Mouse (Mus musculus) forebrain, embryonic 10.5 days (tissue): ENCODE measurements at regions not wholly inside any gene's neighbourhood (a gene's known extent, or its start where the extent isn't known, plus 50 kb on each side); places are given as distances from the start of the nearest gene placed in this dataset.

Source experiments
- DNase-seq: peaks from one replicate; pipeline ENCODE4 v3.0.0-alpha.2; 2017; ENCODE audit warnings: low spot score; ENCODE audit errors: extremely low spot score
- H3K27ac ChIP-seq: fragments of 300-500 bp; sonication (generic); 2 replicates; pipeline ENCODE4 v1.5.1; 2016; ENCODE audit warnings: mild to moderate bottlenecking
- H3K27me3 ChIP-seq: fragments of 300-500 bp; sonication (generic); 2 replicates; pipeline ENCODE4 v1.6.1; 2016; ENCODE audit warnings: mild to moderate bottlenecking; ENCODE audit not compliant: poor library complexity, severe bottlenecking
- H3K36me3 ChIP-seq: fragments of 300-500 bp; sonication (generic); replicated peaks from 2 replicates; pipeline ENCODE4 v1.6.1; 2016; ENCODE audit warnings: mild to moderate bottlenecking, moderate library complexity
- H3K4me1 ChIP-seq: fragments of 300-500 bp; sonication (generic); 2 replicates; pipeline ENCODE4 v1.6.1; 2016
- H3K4me3 ChIP-seq: fragments of 300-500 bp; sonication (generic); 2 replicates; pipeline ENCODE4 v1.5.1; 2016; ENCODE audit warnings: mild to moderate bottlenecking, moderate library complexity
- H3K9me3 ChIP-seq: fragments of 300-500 bp; sonication (generic); 2 replicates; pipeline ENCODE4 v1.6.1; 2016; ENCODE audit warnings: mild to moderate bottlenecking, moderate library complexity
- WGBS: fragments of 180-500 bp; shearing (Covaris S2); methylation state at CpG from one replicate; pipeline ENCODE4 v1.1.7; 2016; 5-methylcytosine and 5-hydroxymethylcytosine counted together

GRCm38 (mm10) chr16:39298856-39299255 lies 406.4 kb downstream of the Igsf11 start:
- Histone ChIP-seq H3K27me3 (no peaks in the 10 kb centered on the region), H3K36me3 (no peaks in the 10 kb centered on the region), H3K9me3 (no peaks in the 10 kb centered on the region), H3K4me1 (peaks cover 14% of the 10 kb centered on the region), H3K4me3 (no peak overlapping the region), H3K27ac (no peak overlapping the region)
- DNase-seq, result no peak
- WGBS, result 92% methylated on average over 3 of the region's 3 CpGs

DNA sequence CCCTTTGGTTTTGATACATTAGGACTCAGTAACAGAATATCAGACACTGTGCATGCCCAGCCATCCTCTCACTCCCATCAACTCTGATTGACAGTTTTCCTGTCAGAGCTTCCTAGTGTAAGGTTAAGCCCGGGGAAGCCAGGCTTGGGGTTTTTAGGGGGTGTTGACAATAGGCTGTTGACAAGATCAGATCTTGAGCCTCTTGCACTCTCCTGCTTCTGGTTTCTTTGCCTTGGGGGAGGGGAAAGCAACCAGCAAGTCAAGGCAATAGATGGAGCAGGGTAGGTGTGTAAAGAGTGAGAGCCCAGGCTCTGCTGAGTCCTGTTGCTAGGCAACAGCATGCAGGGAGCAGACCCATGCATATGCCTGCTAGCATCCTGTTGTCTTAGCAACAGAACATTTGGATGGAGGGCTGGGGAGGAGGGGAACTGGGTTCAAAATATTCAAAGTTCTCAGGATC lies 410.5 kb downstream of the Igsf11 start:
- no peak overlapping the region for H3K27ac ChIP-seq
- H3K27me3 ChIP-seq, result no peaks in the 10 kb centered on the region
- 33% methylated on average over 1 of the region's 1 CpGs for WGBS
- DNase-seq, result peak; percentile 33
- H3K36me3 ChIP-seq, result no peaks in the 10 kb centered on the region
- H3K4me3 ChIP-seq, result no peak overlapping the region
- no peaks in the 10 kb centered on the region for H3K9me3 ChIP-seq
- peaks cover 14% of the 10 kb centered on the region for H3K4me1 ChIP-seq

DNA sequence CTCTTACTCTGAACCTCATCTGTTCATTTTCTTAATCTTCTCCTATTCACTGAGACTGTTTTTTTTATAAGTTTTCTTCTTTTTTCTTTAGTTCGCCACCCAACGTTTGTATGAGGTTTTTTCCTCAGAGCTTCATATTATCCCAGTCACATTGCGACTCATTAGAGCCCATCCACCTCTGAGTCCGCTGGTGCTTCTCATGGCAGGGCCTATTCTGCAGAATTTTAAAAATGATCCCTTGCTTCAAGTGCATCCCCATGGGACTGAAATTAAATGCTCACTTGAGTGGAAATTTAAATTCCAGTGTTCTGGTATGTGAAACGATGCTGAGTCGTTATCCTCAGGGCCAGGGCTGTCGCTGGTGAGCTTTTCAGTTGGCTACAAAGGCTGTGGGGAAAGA lies 410.9 kb downstream of the Igsf11 start:
- Histone ChIP-seq H3K36me3 (no peaks in the 10 kb centered on the region), H3K9me3 (no peaks in the 10 kb centered on the region), H3K4me1 (peaks cover 14% of the 10 kb centered on the region), H3K4me3 (no peak overlapping the region), H3K27ac (no peak overlapping the region), H3K27me3 (no peaks in the 10 kb centered on the region)
- WGBS, result 58% methylated on average over 7 of the region's 7 CpGs
- no peak for DNase-seq

GRCm38 (mm10) chr16:39307951-39308350 lies 415.5 kb downstream of the Igsf11 start:
- Histone ChIP-seq H3K9me3 (no peaks in the 10 kb centered on the region), H3K36me3 (no peaks in the 10 kb centered on the region), H3K4me3 (no peak overlapping the region), H3K27me3 (no peaks in the 10 kb centered on the region), H3K27ac (no peak overlapping the region), H3K4me1 (peaks cover 11% of the 10 kb centered on the region)
- no peak for DNase-seq
- 84% methylated on average over 5 of the region's 5 CpGs for WGBS

DNA sequence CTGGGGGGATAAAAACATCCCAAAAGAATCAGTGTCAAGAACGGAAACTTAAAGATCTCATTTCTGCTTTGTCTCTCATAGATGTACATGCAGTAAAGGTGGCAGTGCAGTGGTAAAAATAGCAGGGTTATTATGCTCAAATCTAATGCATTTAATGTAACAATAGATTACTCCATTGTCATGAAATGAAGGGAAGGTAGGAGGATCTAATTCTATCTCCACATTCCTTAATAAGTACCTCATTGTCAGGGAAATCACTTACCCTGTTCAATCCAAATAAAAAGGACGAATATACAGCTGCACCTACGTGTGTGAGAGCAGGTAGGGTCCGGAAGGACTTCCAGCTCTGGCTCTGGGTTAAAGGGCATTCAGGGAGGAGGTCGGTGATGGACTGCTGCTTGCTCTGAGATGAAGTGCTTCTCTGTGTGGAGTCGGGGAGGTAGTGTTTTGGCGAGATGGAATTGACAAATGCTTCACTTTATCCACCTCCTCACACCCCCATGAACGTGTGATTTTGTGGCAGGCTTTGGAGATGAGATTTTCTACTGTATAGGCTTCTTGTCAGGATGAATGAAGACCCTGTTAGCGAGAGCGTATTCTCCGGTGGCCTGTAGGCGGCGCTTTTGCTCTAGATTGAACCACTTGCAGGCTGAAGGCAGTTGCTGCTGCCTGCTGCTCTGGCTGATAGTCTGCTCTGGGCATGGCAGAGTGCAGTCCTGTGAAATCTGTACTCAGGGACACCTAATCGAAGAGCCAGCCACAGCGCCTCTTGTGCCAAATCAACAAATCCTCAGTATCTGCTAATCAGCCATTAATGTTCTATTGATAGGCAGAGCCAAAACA lies 424.5 kb downstream of the Igsf11 start:
- no peaks in the 10 kb centered on the region for H3K4me1 ChIP-seq
- 28% methylated on average over 15 of the region's 15 CpGs for WGBS
- DNase-seq, result peak; percentile 75
- no peaks in the 10 kb centered on the region for H3K9me3 ChIP-seq
- no peak overlapping the region for H3K27ac ChIP-seq
- H3K4me3 ChIP-seq, result no peak overlapping the region
- H3K27me3 ChIP-seq, result no peaks in the 10 kb centered on the region
- H3K36me3 ChIP-seq, result no peaks in the 10 kb centered on the region

GRCm38 (mm10) chr16:39325627-39326026 lies 433.2 kb downstream of the Igsf11 start:
- 94% methylated on average over 2 of the region's 2 CpGs for WGBS
- H3K27ac ChIP-seq, result no peak overlapping the region
- DNase-seq, result no peak
- H3K27me3 ChIP-seq, result no peaks in the 10 kb centered on the region
- H3K9me3 ChIP-seq, result no peaks in the 10 kb centered on the region
- no peaks in the 10 kb centered on the region for H3K36me3 ChIP-seq
- no peak overlapping the region for H3K4me3 ChIP-seq
- no peaks in the 10 kb centered on the region for H3K4me1 ChIP-seq

DNA sequence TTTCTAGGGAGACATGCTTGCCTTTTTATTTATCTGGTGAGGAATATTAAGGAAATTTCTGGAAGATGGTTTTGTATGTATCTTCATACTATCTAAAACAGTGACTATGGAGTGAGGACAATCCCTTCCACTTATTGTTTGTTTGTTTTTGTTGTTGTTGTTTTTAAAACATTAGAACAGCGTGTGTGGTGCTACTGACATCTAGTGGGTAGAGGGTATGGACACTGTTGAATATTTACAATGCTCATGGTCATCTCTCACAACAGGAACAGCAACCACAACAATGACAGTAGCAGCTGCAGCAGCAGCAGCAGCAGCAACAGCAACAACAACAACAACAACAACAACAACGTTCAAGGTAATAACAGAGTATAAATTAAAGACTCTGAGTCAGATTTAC lies 471.2 kb downstream of the Igsf11 start:
- DNase-seq, result no peak

GRCm38 (mm10) chr16:39368276-39368675 lies 475.8 kb downstream of the Igsf11 start:
- Histone ChIP-seq H3K27ac (no peak overlapping the region), H3K27me3 (no peaks in the 10 kb centered on the region), H3K9me3 (no peaks in the 10 kb centered on the region), H3K36me3 (no peaks in the 10 kb centered on the region), H3K4me3 (no peak overlapping the region), H3K4me1 (no peaks in the 10 kb centered on the region)
- DNase-seq, result no peak
- 90% methylated on average over 2 of the region's 2 CpGs for WGBS

More for the DNA sequence above, 471.2 kb downstream of the Igsf11 start:
- Histone ChIP-seq H3K27ac (no peak overlapping the region), H3K4me3 (no peak overlapping the region), H3K36me3 (no peaks in the 10 kb centered on the region), H3K4me1 (no peaks in the 10 kb centered on the region), H3K9me3 (no peaks in the 10 kb centered on the region), H3K27me3 (no peaks in the 10 kb centered on the region)
- WGBS, result 69% methylated on average over 2 of the region's 2 CpGs

GRCm38 (mm10) chr16:39374616-39375015 lies 482.1 kb downstream of the Igsf11 start:
- Histone ChIP-seq H3K9me3 (no peaks in the 10 kb centered on the region), H3K27me3 (no peaks in the 10 kb centered on the region), H3K4me3 (no peak overlapping the region), H3K27ac (no peak overlapping the region), H3K36me3 (no peaks in the 10 kb centered on the region), H3K4me1 (peaks cover 9% of the 10 kb centered on the region)
- no peak for DNase-seq
- 76% methylated on average over 3 of the region's 3 CpGs for WGBS

DNA sequence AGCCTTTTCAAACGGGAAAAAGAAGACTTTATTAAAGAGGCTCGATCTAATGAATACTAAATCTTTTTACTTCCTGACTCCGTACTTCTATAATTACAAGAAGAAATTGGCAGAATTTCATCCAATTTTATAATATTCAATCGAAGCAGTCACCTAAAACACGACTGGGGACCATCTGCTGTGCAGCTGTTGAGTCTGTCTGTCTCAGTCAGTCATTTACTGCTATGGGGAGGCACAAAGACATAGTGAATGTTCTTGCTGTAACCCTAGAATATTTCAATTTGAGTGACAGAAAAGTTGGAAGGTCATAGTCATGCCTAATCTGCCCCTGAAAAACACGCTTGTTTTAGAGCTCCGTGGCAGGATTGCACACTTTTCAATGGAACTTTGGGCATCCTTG lies 487.5 kb downstream of the Igsf11 start:
- peaks cover 5% of the 10 kb centered on the region for H3K4me1 ChIP-seq
- no peak for DNase-seq
- no peaks in the 10 kb centered on the region for H3K9me3 ChIP-seq
- no peak overlapping the region for H3K4me3 ChIP-seq
- no peaks in the 10 kb centered on the region for H3K36me3 ChIP-seq
- no peak overlapping the region for H3K27ac ChIP-seq
- WGBS, result 93% methylated on average over 7 of the region's 7 CpGs
- H3K27me3 ChIP-seq, result no peaks in the 10 kb centered on the region

DNA sequence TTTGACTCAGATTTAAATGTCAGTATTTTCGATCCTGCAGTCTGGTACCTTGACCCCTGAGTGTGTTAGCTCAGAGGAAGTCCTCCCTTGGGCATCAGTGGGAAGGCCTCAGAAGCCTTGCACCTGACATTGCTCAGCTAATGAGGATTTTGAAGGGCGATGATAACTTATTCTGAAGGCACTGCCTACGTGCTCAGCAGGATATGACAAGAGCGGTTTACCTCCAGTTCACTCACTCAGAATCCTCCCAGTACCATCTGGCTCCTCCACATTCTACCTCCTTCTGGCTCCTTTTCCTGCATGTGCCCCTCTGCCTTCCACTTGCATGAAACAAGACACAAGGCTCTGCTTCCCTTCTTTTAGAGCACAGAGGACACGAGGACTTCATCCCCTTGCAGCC lies 497.5 kb downstream of the Igsf11 start:
- no peak overlapping the region for H3K27ac ChIP-seq
- no peaks in the 10 kb centered on the region for H3K9me3 ChIP-seq
- no peaks in the 10 kb centered on the region for H3K36me3 ChIP-seq
- no peak overlapping the region for H3K4me3 ChIP-seq
- H3K27me3 ChIP-seq, result no peaks in the 10 kb centered on the region
- DNase-seq, result no peak
- WGBS, result 84% methylated on average over 5 of the region's 5 CpGs
- no peaks in the 10 kb centered on the region for H3K4me1 ChIP-seq

DNA sequence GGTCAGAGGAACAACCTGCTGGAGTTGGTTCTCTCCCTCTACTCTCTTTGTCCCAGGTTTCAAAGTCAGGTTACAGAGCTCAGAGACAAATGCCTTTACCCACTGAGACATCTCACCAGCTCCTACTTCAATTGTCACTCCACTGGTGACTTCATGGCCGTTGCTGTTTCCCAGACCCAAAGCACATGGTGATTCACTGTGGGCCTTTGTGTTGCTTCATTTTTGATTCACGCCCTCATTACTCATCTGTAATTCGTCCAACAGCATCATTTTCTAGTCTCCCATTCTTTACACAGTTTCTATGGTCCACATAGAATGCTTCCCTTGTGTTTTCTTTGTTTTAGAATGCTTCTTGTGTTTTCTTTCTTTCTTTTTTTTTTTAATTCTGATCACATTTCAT lies 498.2 kb downstream of the Igsf11 start:
- WGBS, result 86% methylated on average over 3 of the region's 3 CpGs
- Histone ChIP-seq H3K4me3 (no peak overlapping the region), H3K36me3 (no peaks in the 10 kb centered on the region), H3K27ac (no peak overlapping the region), H3K27me3 (no peaks in the 10 kb centered on the region), H3K4me1 (no peaks in the 10 kb centered on the region), H3K9me3 (no peaks in the 10 kb centered on the region)
- no peak for DNase-seq

DNA sequence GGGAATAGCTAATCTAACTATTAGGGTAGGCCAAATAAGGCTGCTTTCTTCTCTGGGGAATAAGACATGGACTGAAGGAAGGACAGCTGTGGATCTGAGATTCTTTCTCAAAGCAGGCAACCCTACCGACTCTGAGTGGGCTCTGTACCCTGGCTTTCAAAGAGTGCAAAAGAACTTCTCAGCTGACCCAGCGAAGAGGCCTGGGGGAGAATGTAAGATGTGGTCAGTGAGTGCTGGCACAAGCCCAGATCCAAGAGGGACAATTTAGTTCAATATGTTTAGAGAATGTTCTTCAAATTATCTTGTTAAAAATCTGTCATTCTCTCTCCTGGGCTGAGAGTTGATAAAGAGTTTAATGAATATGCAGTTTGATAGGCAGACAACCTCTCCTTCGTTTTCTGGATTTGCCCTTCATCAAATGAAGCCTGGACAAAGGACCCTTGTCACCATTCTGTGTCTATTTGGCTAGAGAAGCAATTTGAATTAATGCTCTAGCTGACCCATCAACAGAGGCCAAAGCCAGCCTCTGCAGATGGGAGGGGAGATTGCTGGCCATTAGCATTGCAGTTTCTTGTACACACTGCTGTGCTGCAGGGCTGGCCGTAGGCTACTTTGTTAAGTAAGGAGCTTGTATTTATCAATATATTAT lies 509.8 kb downstream of the Igsf11 start:
- no peak overlapping the region for H3K27ac ChIP-seq
- WGBS, result 70% methylated on average over 4 of the region's 4 CpGs
- H3K27me3 ChIP-seq, result no peaks in the 10 kb centered on the region
- no peaks in the 10 kb centered on the region for H3K36me3 ChIP-seq
- 0 out of 2 replicates have a peak, but pooled peaks cover 9% of the 10 kb centered on the region for H3K4me1 ChIP-seq
- DNase-seq, result no peak
- H3K9me3 ChIP-seq, result no peaks in the 10 kb centered on the region
- no peak overlapping the region for H3K4me3 ChIP-seq
